Mouse (Mus musculus) small intestine, adult 2 months (tissue): Measurements from ENCODE around the gene Zc3h14.

Experiments used
- CTCF ChIP-seq: fragments of 200-500 bp; IDR thresholded peaks from 2 replicates; pipeline ENCODE4 v1.5.1; 2012; ENCODE audit warnings: low read depth, mild to moderate bottlenecking, control low read depth, inconsistent platforms, low read length, moderate library complexity, mixed read lengths; ENCODE audit not compliant: insufficient replicate concordance, insufficient read length; ENCODE audit errors: extremely low read depth
- POLR2A ChIP-seq: fragments of 200-500 bp; IDR thresholded peaks from 2 replicates; pipeline ENCODE4 v1.6.1; 2012; ENCODE audit warnings: low read depth, mild to moderate bottlenecking, control low read depth, inconsistent platforms, low read length, moderate library complexity

GRCm38 (mm10) chr12:98737801-98738350, 8.9 kb upstream of the Zc3h14 start:
- TF ChIP-seq CTCF (no peak), POLR2A (no peak)
